Mouse (Mus musculus) olfactory bulb, adult 2 months (tissue): ENCODE results near the gene Glb1.
"Not testable (repeated sequence)": the region's sequence is repeated elsewhere in the genome, so short reads cannot be mapped to it uniquely, and the experiment has no call there.

ENCODE experiments used
- CTCF ChIP-seq: fragments of 200-500 bp; IDR thresholded peaks from 2 replicates; pipeline ENCODE4 v1.5.1; 2012; ENCODE audit warnings: low read depth, mild to moderate bottlenecking, low read length, moderate library complexity; ENCODE audit not compliant: insufficient read depth
- POLR2A ChIP-seq: fragments of 200-500 bp; IDR thresholded peaks from 2 replicates; pipeline ENCODE4 v1.6.1; 2012; ENCODE audit warnings: mild to moderate bottlenecking, low read depth, low read length, moderate library complexity; ENCODE audit not compliant: insufficient read depth

- TF ChIP-seq CTCF, POLR2A: not testable (repeated sequence)
These were observed 31.5 kb upstream of the Glb1 start for GRCm38 (mm10) chr9:114369389-114369788.
